8 mouse cellular contexts compared by ENCODE assay signal in genomic region chr4:123565291-123565861, GRCm38 (mm10).
A peak's percentile ranks its signal among the peaks of the same experiment; 100 is the strongest.
DNase-seq lines count a peak whose midpoint lies in the region; ATAC-seq and TF ChIP-seq lines count a peak whose summit lies in the region.

No protein-coding gene starts in this region.

- H3K4me3 ChIP-seq in lung, postnatal 0 days (ENCODE audit: low read depth, low read length), result no peak overlapping the region
- no peak overlapping the region for H3K4me3 ChIP-seq in brown adipose tissue, adult 24 weeks (ENCODE audit: insufficient read depth, low read depth, low read length)

- no peaks in the 10 kb centered on the region for H3K27me3 ChIP-seq in lung, postnatal 0 days (replicated peaks; ENCODE audit: insufficient read depth, low read length)

- no peak for DNase-seq in lung, postnatal 0 days (ENCODE audit: low spot score)
- no peak for DNase-seq in lung, postnatal 25 days (ENCODE audit: low spot score)
- DNase-seq in heart, postnatal 4 days, result peak; percentile 72
- peak; percentile 43 for DNase-seq in retina, postnatal 1 day
- no peak for DNase-seq in urinary bladder, adult 2 months (ENCODE audit: low spot score)
- DNase-seq in cerebellum, postnatal 4 days (ENCODE audit: low spot score in 2 of 2), result no peak
- DNase-seq in urinary bladder, postnatal 25 days (ENCODE audit: low spot score), result no peak

- no peak for TF ChIP-seq EP300 in lung, postnatal 0 days (IDR thresholded peaks at IDR 0.05)

- WGBS in lung, postnatal 0 days, result 25% methylated on average over 7 of the region's 7 CpGs

- no peaks in the 10 kb centered on the region for H3K36me3 ChIP-seq in lung, postnatal 0 days (ENCODE audit: insufficient read depth, low read length)

- no peak overlapping the region for H3K9ac ChIP-seq in lung, postnatal 0 days (replicated peaks; ENCODE audit: low read depth)

- 0 out of 2 replicates have a peak overlapping the region, but pooled peaks have one; percentile 11 for H3K4me2 ChIP-seq in lung, postnatal 0 days (replicated peaks; ENCODE audit: low read depth, low read length)

- ATAC-seq in lung, postnatal 0 days, result no peak

- no peak for TF ChIP-seq CTCF in lung, postnatal 0 days (IDR thresholded peaks at IDR 0.05)

- no peaks in the 10 kb centered on the region for H3K9me3 ChIP-seq in lung, postnatal 0 days (ENCODE audit: low read length)

- H3K27ac ChIP-seq in lung, postnatal 0 days (ENCODE audit: low read length), result no peak overlapping the region
- 0 out of 2 replicates have a peak overlapping the region, but pooled peaks have one; percentile 33 for H3K27ac ChIP-seq in brown adipose tissue, adult 24 weeks (replicated peaks; ENCODE audit: low read depth, low read length)

- peaks cover 18% of the 10 kb centered on the region; the same call in 1 of the 2 replicates for H3K4me1 ChIP-seq in lung, postnatal 0 days (ENCODE audit: insufficient read depth, low read depth, low read length)
- peaks cover 25% of the 10 kb centered on the region for H3K4me1 ChIP-seq in brown adipose tissue, adult 24 weeks (ENCODE audit: control insufficient read depth, insufficient read depth, insufficient read length, low read length)

Comparison
In these comparisons a context has a peak if more than half of its experiments do, and no peak if none do; other contexts are left out.
1. DNase-seq: peak in heart, postnatal 4 days (single experiment) and retina, postnatal 1 day (single experiment); none in lung, postnatal 0 days (single experiment), lung, postnatal 25 days (single experiment), urinary bladder, adult 2 months (single experiment), cerebellum, postnatal 4 days (0 of 2) and urinary bladder, postnatal 25 days (single experiment).